Mouse (Mus musculus): Measurements from ENCODE around the gene Nfix. TPM values are rescaled to one million over a fixed set of nuclear protein-coding genes. Genes with fewer than 3 reads are reported as not detected.

Nfix gene
- polyA plus RNA-seq, 1 experiment from 2014 or later, result 36.6 TPM

DNA sequence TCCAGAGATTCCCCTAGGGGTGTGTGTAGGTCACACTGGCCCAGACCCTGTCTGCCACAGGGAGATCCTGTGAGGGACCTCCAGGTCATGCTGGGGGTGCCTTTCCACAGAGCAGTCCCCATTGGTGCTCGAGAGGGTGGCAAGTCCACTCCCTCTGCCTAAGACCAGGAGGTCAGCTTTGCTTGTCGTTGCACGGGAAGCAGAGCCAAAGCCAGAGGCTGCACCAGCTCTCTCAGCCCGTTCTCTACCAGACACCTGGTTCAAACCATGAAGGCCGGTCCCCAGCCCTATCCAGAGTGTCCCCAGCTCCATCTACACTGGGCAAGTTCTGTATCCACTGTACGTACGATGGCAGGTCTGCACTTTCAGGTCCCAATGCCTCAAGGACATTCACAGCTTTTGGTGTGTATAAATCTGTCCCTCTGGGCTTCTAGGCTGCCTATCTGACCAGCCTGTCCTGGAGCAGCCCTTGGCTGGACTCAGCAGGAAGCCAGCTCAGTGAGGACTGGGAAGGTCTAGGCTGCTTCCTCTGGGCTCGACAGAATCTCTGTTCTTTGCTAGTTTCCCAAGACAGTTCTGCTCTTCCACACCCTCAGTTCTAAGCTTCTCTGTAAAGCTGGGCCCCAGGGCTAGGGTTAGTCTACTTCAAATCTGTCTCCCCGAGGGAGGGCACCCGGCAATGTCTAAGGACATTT lies 74.8 kb downstream of the Nfix start:
- no peak for ATAC-seq (ENCODE audit: low FRiP score, low TSS enrichment)
- 44% methylated on average over 10 of the region's 10 CpGs for WGBS

GRCm38 (mm10) chr8:84724683-84725082 lies 75.5 kb downstream of the Nfix start:
- WGBS, result 55% methylated on average over 9 of the region's 9 CpGs
- no peaks in the 10 kb centered on the region for H3K9me3 ChIP-seq (ENCODE audit: control insufficient read depth, low read length)
- no peak overlapping the region for H3K4me2 ChIP-seq (replicated peaks; ENCODE audit: low read depth)
- H3K9ac ChIP-seq (ENCODE audit: low read length), result 0 out of 2 replicates have a peak overlapping the region, but pooled peaks have one; percentile 13
- peaks cover 28% of the 10 kb centered on the region for H3K4me1 ChIP-seq (replicated peaks; ENCODE audit: control insufficient read depth, insufficient read depth)
- H3K4me3 ChIP-seq (ENCODE audit: low read depth, low read length), result no peak overlapping the region
- DNase-seq (ENCODE audit: low spot score) (no peak), ATAC-seq (ENCODE audit: low FRiP score, low TSS enrichment) (no peak)
- H3K36me3 ChIP-seq (ENCODE audit: control insufficient read depth, insufficient read depth, low read length), result peaks cover 16% of the 10 kb centered on the region; the same call in 1 of the 2 replicates
- no peaks in the 10 kb centered on the region for H3K27me3 ChIP-seq (ENCODE audit: control insufficient read depth, insufficient read depth, low read length)
- no peak overlapping the region for H3K27ac ChIP-seq (replicated peaks)
- no peak for TF ChIP-seq CTCF (IDR thresholded peaks at IDR 0.05; ENCODE audit: low read depth)
- TF ChIP-seq EP300 (optimal IDR thresholded peaks at IDR 0.05), result no peak

More for the DNA sequence above, 74.8 kb downstream of the Nfix start:
- Histone ChIP-seq H3K36me3 (ENCODE audit: control insufficient read depth, insufficient read depth, low read length) (peaks cover 10% of the 10 kb centered on the region; the same call in 1 of the 2 replicates), H3K27ac (replicated peaks) (peak overlapping the region; percentile 78; the same call in 1 of the 2 replicates), H3K9me3 (ENCODE audit: control insufficient read depth, low read length) (no peaks in the 10 kb centered on the region), H3K4me3 (ENCODE audit: low read depth, low read length) (no peak overlapping the region), H3K4me2 (replicated peaks; ENCODE audit: low read depth) (no peak overlapping the region), H3K4me1 (replicated peaks; ENCODE audit: control insufficient read depth, insufficient read depth) (peaks cover 30% of the 10 kb centered on the region), H3K27me3 (ENCODE audit: control insufficient read depth, insufficient read depth, low read length) (no peaks in the 10 kb centered on the region), H3K9ac (ENCODE audit: low read length) (peak overlapping the region; percentile 13; the same call in 1 of the 2 replicates)
- TF ChIP-seq EP300 (optimal IDR thresholded peaks at IDR 0.05), result no peak
- no peak for TF ChIP-seq CTCF (IDR thresholded peaks at IDR 0.05; ENCODE audit: low read depth)
- no peak for DNase-seq (ENCODE audit: low spot score)

DNA sequence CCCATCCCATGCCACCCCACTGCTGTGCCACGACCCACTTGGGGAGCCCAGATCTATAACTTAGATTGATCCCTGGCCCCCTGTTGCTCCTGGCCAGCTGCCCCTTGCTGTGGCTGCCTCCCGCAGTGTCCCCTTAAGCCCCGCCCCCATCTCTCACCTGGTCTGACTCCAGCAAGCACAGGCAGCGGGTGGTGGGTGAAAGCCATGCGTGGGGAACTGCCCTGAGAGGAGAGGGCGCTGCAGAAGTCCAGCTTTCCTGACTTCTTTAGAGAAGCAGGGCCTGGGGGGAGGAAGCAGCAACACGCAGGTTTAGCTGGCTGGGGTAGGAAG lies 76.6 kb downstream of the Nfix start:
- H3K36me3 ChIP-seq (ENCODE audit: control insufficient read depth, insufficient read depth, low read length), result peaks cover 20% of the 10 kb centered on the region; the same call in 1 of the 2 replicates
- no peak for ATAC-seq (ENCODE audit: low FRiP score, low TSS enrichment)
- TF ChIP-seq EP300 (optimal IDR thresholded peaks at IDR 0.05) (no peak), CTCF (IDR thresholded peaks at IDR 0.05; ENCODE audit: low read depth) (no peak)
- H3K4me1 ChIP-seq (replicated peaks; ENCODE audit: control insufficient read depth, insufficient read depth), result peaks cover 28% of the 10 kb centered on the region
- H3K9me3 ChIP-seq (ENCODE audit: control insufficient read depth, low read length), result no peaks in the 10 kb centered on the region
- peak overlapping the region; percentile 95 for H3K27ac ChIP-seq (replicated peaks)
- peak overlapping the region; percentile 36; the same call in 1 of the 2 replicates for H3K4me2 ChIP-seq (replicated peaks; ENCODE audit: low read depth)
- H3K27me3 ChIP-seq (ENCODE audit: control insufficient read depth, insufficient read depth, low read length), result no peaks in the 10 kb centered on the region
- H3K9ac ChIP-seq (ENCODE audit: low read length), result peak overlapping the region; percentile 48
- H3K4me3 ChIP-seq (ENCODE audit: low read depth, low read length), result no peak overlapping the region
- 17% methylated on average over 7 of the region's 7 CpGs for WGBS
- DNase-seq (ENCODE audit: low spot score), result peak; percentile 68

GRCm38 (mm10) chr8:84722850-84723570 lies 77.1 kb downstream of the Nfix start, which contains the start of gene G430095P16Rik:
Gene G430095P16Rik (plus strand): TSS chr8:84723007.
- H3K9ac ChIP-seq (ENCODE audit: low read length), result peak within 1 kb of the TSS; percentile 48
- peak within 1 kb of the TSS; percentile 95 for H3K27ac ChIP-seq (replicated peaks)
- DNase-seq (ENCODE audit: low spot score), result peak; percentile 95
- ATAC-seq (ENCODE audit: low FRiP score, low TSS enrichment), result peak; percentile 95
- WGBS, result 5% methylated on average over 10 of the region's 10 CpGs
- H3K9me3 ChIP-seq (ENCODE audit: control insufficient read depth, low read length), result no peaks in the 10 kb centered on the region
- no peaks in the 10 kb centered on the region for H3K27me3 ChIP-seq (ENCODE audit: control insufficient read depth, insufficient read depth, low read length)
- no peak within 1 kb of the TSS for H3K4me3 ChIP-seq (ENCODE audit: low read depth, low read length)
- peaks cover 28% of the 10 kb centered on the region for H3K4me1 ChIP-seq (replicated peaks; ENCODE audit: control insufficient read depth, insufficient read depth)
- H3K36me3 ChIP-seq (ENCODE audit: control insufficient read depth, insufficient read depth, low read length), result peaks cover 23% of the 10 kb centered on the region; the same call in 1 of the 2 replicates
- TF ChIP-seq CTCF (IDR thresholded peaks at IDR 0.05; ENCODE audit: low read depth) (peak; percentile 71), EP300 (optimal IDR thresholded peaks at IDR 0.05) (peak; percentile 58)
- H3K4me2 ChIP-seq (replicated peaks; ENCODE audit: low read depth), result peak within 1 kb of the TSS; percentile 36; the same call in 1 of the 2 replicates

- peak overlapping the region; percentile 38; the same call in 1 of the 2 replicates for H3K9ac ChIP-seq (ENCODE audit: low read length)
These were observed 77.7 kb downstream of the Nfix start for GRCm38 (mm10) chr8:84722530-84722849.

More at GRCm38 (mm10) chr8:84722530-84722849, 77.7 kb downstream of the Nfix start:
- Histone ChIP-seq H3K9me3 (ENCODE audit: control insufficient read depth, low read length) (no peaks in the 10 kb centered on the region), H3K4me1 (replicated peaks; ENCODE audit: control insufficient read depth, insufficient read depth) (peaks cover 28% of the 10 kb centered on the region), H3K27me3 (ENCODE audit: control insufficient read depth, insufficient read depth, low read length) (no peaks in the 10 kb centered on the region), H3K36me3 (ENCODE audit: control insufficient read depth, insufficient read depth, low read length) (peaks cover 26% of the 10 kb centered on the region; the same call in 1 of the 2 replicates), H3K4me2 (replicated peaks; ENCODE audit: low read depth) (peak overlapping the region; percentile 36; the same call in 1 of the 2 replicates), H3K4me3 (ENCODE audit: low read depth, low read length) (no peak overlapping the region), H3K27ac (replicated peaks) (peak overlapping the region; percentile 95)
- TF ChIP-seq EP300 (optimal IDR thresholded peaks at IDR 0.05), result no peak
- no peak for TF ChIP-seq CTCF (IDR thresholded peaks at IDR 0.05; ENCODE audit: low read depth)
- no peak for DNase-seq (ENCODE audit: low spot score)
- 35% methylated on average over 6 of the region's 6 CpGs for WGBS
- ATAC-seq (ENCODE audit: low FRiP score, low TSS enrichment), result no peak

Measured in stomach, postnatal 0 days (tissue).